Comparison of ENCODE assay signal across 9 mouse cellular contexts in the genomic region with DNA sequence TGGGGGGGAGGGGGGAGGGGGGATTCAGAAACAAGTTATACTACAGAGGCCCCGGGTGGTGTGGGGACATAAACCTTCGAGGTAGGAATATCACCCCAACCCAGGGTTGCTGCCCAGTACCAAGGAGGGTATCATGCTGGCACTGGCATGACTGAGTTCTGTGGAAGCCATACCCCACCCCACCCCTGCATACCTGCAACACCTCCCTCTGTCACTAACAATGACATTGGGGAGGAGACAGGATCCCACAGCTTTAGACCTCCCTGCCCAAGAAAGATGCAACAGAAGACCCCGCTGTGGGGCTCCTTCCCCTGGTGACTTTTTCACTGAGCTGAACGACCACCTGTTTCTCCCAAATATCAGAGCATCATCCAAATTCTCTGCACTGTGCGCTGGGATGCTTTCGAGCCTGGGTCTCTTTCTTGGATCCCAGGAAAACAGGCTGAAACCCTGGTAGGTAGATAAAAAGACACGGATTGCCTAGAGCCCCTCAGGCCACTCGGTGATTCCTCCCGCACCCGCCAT.
DNase-seq lines count a peak whose midpoint lies in the region; ATAC-seq and TF ChIP-seq lines count a peak whose summit lies in the region.
"Had no signal": no experiment of that assay in that cellular context is flagged by ENCODE, and none has a peak within 500 bp of the region (broad histone marks: within the 10 kb centered on the region; RNA-seq: fewer than 3 reads in every experiment).

No protein-coding gene starts in this region.

- no peak for ATAC-seq in heart, embryonic 14.5 days (ENCODE audit: insufficient number of reproducible peaks, insufficient read depth, low FRiP score, low read depth)
- no peak for ATAC-seq in hindbrain, embryonic 12.5 days (ENCODE audit: low FRiP score)
- no peak for ATAC-seq in midbrain, embryonic 12.5 days (ENCODE audit: low FRiP score, low read depth)

- no peaks in the 10 kb centered on the region for H3K36me3 ChIP-seq in heart, embryonic 14.5 days (ENCODE audit: control insufficient read depth, insufficient read depth, low read length)
- H3K36me3 ChIP-seq in heart, adult 2 months (ENCODE audit: control insufficient read depth, insufficient read depth, low read length), result no peaks in the 10 kb centered on the region
- no peaks in the 10 kb centered on the region for H3K36me3 ChIP-seq in hindbrain, embryonic 12.5 days
- H3K36me3 ChIP-seq in midbrain, embryonic 12.5 days, result no peaks in the 10 kb centered on the region

- no peaks in the 10 kb centered on the region for H3K79me2 ChIP-seq in heart, adult 2 months (replicated peaks; ENCODE audit: control insufficient read depth, insufficient read depth, low read length)

- H3K4me2 ChIP-seq in heart, embryonic 14.5 days (ENCODE audit: low read length), result peak overlapping the region; percentile 89
- H3K4me2 ChIP-seq in hindbrain, embryonic 12.5 days (replicated peaks), result peak overlapping the region; percentile 64
- H3K4me2 ChIP-seq in midbrain, embryonic 12.5 days (replicated peaks), result peak overlapping the region; percentile 73

- peak overlapping the region; percentile 84 for H3K9ac ChIP-seq in heart, embryonic 14.5 days (ENCODE audit: low read length)
- H3K9ac ChIP-seq in heart, adult 2 months (ENCODE audit: low read depth, low read length), result no peak overlapping the region
- H3K9ac ChIP-seq in hindbrain, embryonic 12.5 days, result peak overlapping the region; percentile 68
- H3K9ac ChIP-seq in midbrain, embryonic 12.5 days (replicated peaks), result peak overlapping the region; percentile 72

- peaks cover 22% of the 10 kb centered on the region in 2 experiments for H3K4me1 ChIP-seq in heart, embryonic 14.5 days (ENCODE audit: control insufficient read depth in 2 of 2, insufficient read depth in 2 of 2, low read length in 2 of 2)
- H3K4me1 ChIP-seq in heart, adult 2 months (ENCODE audit: control insufficient read depth, insufficient read depth, low read length), result no peaks in the 10 kb centered on the region; the same call in 1 of the 2 replicates
- H3K4me1 ChIP-seq in cortical plate, adult 2 months (ENCODE audit: control insufficient read depth, insufficient read depth, low read length), result no peaks in the 10 kb centered on the region
- peaks cover 49% of the 10 kb centered on the region for H3K4me1 ChIP-seq in hindbrain, embryonic 12.5 days
- peaks cover 53% of the 10 kb centered on the region for H3K4me1 ChIP-seq in midbrain, embryonic 12.5 days

- no peaks in the 10 kb centered on the region for H3K9me3 ChIP-seq in heart, embryonic 14.5 days (ENCODE audit: control insufficient read depth, low read length)
- no peaks in the 10 kb centered on the region for H3K9me3 ChIP-seq in hindbrain, embryonic 12.5 days (replicated peaks)
- no peaks in the 10 kb centered on the region for H3K9me3 ChIP-seq in midbrain, embryonic 12.5 days

- intact Hi-C loops in heart, adult 2 months (cut with DNase I), result no loop called here

- peak overlapping the region; percentile 50 to 70; a peak in 3 of 4 replicates for H3K27ac ChIP-seq in heart, embryonic 14.5 days (replicated peaks in 1 of 2; ENCODE audit: control insufficient read depth in 1 of 2, insufficient read depth in 1 of 2, low read depth in 2 of 2, low read length in 2 of 2)
- H3K27ac ChIP-seq in heart, adult 2 months, result no peak overlapping the region
- H3K27ac ChIP-seq in cortical plate, adult 2 months (ENCODE audit: insufficient read depth, low read length), result no peak overlapping the region
- peak overlapping the region; percentile 96 for H3K27ac ChIP-seq in hindbrain, embryonic 12.5 days
- H3K27ac ChIP-seq in midbrain, embryonic 12.5 days (replicated peaks), result peak overlapping the region; percentile 93

- DNase-seq in heart, adult 2 months, result no peak
- DNase-seq in layer of hippocampus, postnatal 10 days (ENCODE audit: low spot score in 2 of 2), result no peak
- DNase-seq in adrenal gland, postnatal 14 days, result no peak
- no peak for DNase-seq in ovary, postnatal 14 days (ENCODE audit: low spot score)
- DNase-seq: lung, postnatal 14 days had no signal

- 26% methylated on average over 10 of the region's 10 CpGs for WGBS in heart, embryonic 14.5 days
- 42% methylated on average over 10 of the region's 10 CpGs for WGBS in heart, adult 2 months
- WGBS in hindbrain, embryonic 12.5 days, result 12% methylated on average over 10 of the region's 10 CpGs
- 16% methylated on average over 10 of the region's 10 CpGs for WGBS in midbrain, embryonic 12.5 days

- TF ChIP-seq POLR2A in heart, adult 2 months (IDR thresholded peaks at IDR 0.05; ENCODE audit: insufficient read depth, low read depth, low read length), result no peak
- no peak for TF ChIP-seq POLR2A in cortical plate, adult 2 months (IDR thresholded peaks at IDR 0.05; ENCODE audit: extremely low read depth, insufficient read depth, low read length)

- H3K27me3 ChIP-seq in heart, embryonic 14.5 days (ENCODE audit: control insufficient read depth, insufficient read depth, low read length), result no peaks in the 10 kb centered on the region
- H3K27me3 ChIP-seq in heart, adult 2 months (ENCODE audit: control insufficient read depth, insufficient read depth, low read length), result no peaks in the 10 kb centered on the region
- no peaks in the 10 kb centered on the region for H3K27me3 ChIP-seq in hindbrain, embryonic 12.5 days
- 0 out of 2 replicates have a peak, but pooled peaks cover 3% of the 10 kb centered on the region for H3K27me3 ChIP-seq in midbrain, embryonic 12.5 days

- TF ChIP-seq CTCF in heart, adult 2 months (IDR thresholded peaks at IDR 0.05), result no peak
- no peak for TF ChIP-seq CTCF in cortical plate, adult 2 months (IDR thresholded peaks at IDR 0.05; ENCODE audit: extremely low read depth, insufficient read depth, low read length)

- TF ChIP-seq EP300 in heart, adult 2 months (IDR thresholded peaks at IDR 0.05; ENCODE audit: insufficient read depth, low read depth, low read length), result no peak

- peak overlapping the region; percentile 46 to 48 for H3K4me3 ChIP-seq in heart, embryonic 14.5 days (ENCODE audit: control insufficient read depth in 1 of 2, insufficient read depth in 1 of 2, low read depth in 1 of 2, low read length in 2 of 2)
- no peak overlapping the region; the same call in 1 of the 2 replicates for H3K4me3 ChIP-seq in heart, adult 2 months
- peak overlapping the region; percentile 23 for H3K4me3 ChIP-seq in cortical plate, adult 2 months (ENCODE audit: insufficient read depth, low read length)
- peak overlapping the region; percentile 28; the same call in 1 of the 2 replicates for H3K4me3 ChIP-seq in hindbrain, embryonic 12.5 days
- H3K4me3 ChIP-seq in midbrain, embryonic 12.5 days, result peak overlapping the region; percentile 40; the same call in 1 of the 2 replicates

Comparison
In these comparisons a context has a peak if more than half of its experiments do, and no peak if none do; other contexts are left out.
1. H3K27ac ChIP-seq: peak in heart, embryonic 14.5 days (2 of 2), hindbrain, embryonic 12.5 days (single experiment) and midbrain, embryonic 12.5 days (single experiment); none in heart, adult 2 months (single experiment) and cortical plate, adult 2 months (single experiment).
2. Peak in every context shown above with its lines, with median percentiles within 50 percentile points of each other: H3K4me2 ChIP-seq.